Mouse (Mus musculus): Measurements from ENCODE around the gene Mfap3l. TPM values are rescaled to one million over a fixed set of nuclear protein-coding genes. Genes with fewer than 3 reads are reported as not detected.

Gene Mfap3l
- polyA plus RNA-seq, 1 experiment from 2014 or later: 2.6 TPM

GRCm38 (mm10) chr8:60623438-60623837 is 9.2 kb upstream of the Mfap3l start:
- Histone ChIP-seq H3K9me3 (ENCODE audit: control insufficient read depth, low read length) (no peaks in the 10 kb centered on the region), H3K36me3 (ENCODE audit: control insufficient read depth, insufficient read depth, low read length) (no peaks in the 10 kb centered on the region), H3K27ac (replicated peaks; ENCODE audit: low read depth, low read length) (no peak overlapping the region), H3K27me3 (ENCODE audit: control insufficient read depth, insufficient read depth, low read length) (no peaks in the 10 kb centered on the region), H3K4me3 (ENCODE audit: low read depth, low read length) (no peak overlapping the region), H3K9ac (ENCODE audit: low read length) (no peak overlapping the region), H3K4me1 (ENCODE audit: control insufficient read depth, insufficient read depth, low read length) (no peaks in the 10 kb centered on the region), H3K4me2 (ENCODE audit: low read depth, severe bottlenecking) (no peak overlapping the region)
- DNase-seq (ENCODE audit: low spot score) (peak; percentile 14), ATAC-seq (ENCODE audit: insufficient number of reproducible peaks, low FRiP score, low TSS enrichment, low read depth) (no peak)
- WGBS: 74% methylated on average over 1 of the region's 1 CpGs

- DNase-seq (ENCODE audit: low spot score) (peak; percentile 15), ATAC-seq (ENCODE audit: insufficient number of reproducible peaks, low FRiP score, low TSS enrichment, low read depth) (no peak)
- no peak overlapping the region for H3K27ac ChIP-seq (replicated peaks; ENCODE audit: low read depth, low read length)
- no peaks in the 10 kb centered on the region for H3K9me3 ChIP-seq (ENCODE audit: control insufficient read depth, low read length)
- H3K4me3 ChIP-seq (ENCODE audit: low read depth, low read length): no peak overlapping the region
- H3K9ac ChIP-seq (ENCODE audit: low read length): no peak overlapping the region
- no peaks in the 10 kb centered on the region for H3K36me3 ChIP-seq (ENCODE audit: control insufficient read depth, insufficient read depth, low read length)
- H3K4me1 ChIP-seq (ENCODE audit: control insufficient read depth, insufficient read depth, low read length): no peaks in the 10 kb centered on the region
- no peak overlapping the region for H3K4me2 ChIP-seq (ENCODE audit: low read depth, severe bottlenecking)
- 86% methylated on average over 7 of the region's 7 CpGs for WGBS
- no peaks in the 10 kb centered on the region for H3K27me3 ChIP-seq (ENCODE audit: control insufficient read depth, insufficient read depth, low read length)
Measured at GRCm38 (mm10) chr8:60624722-60625121, 7.9 kb upstream of the Mfap3l start.

GRCm38 (mm10) chr8:60627937-60628336 is 4.7 kb upstream of the Mfap3l start:
- Histone ChIP-seq H3K4me3 (ENCODE audit: low read depth, low read length) (no peak overlapping the region), H3K9me3 (ENCODE audit: control insufficient read depth, low read length) (no peaks in the 10 kb centered on the region), H3K27me3 (ENCODE audit: control insufficient read depth, insufficient read depth, low read length) (no peaks in the 10 kb centered on the region), H3K27ac (replicated peaks; ENCODE audit: low read depth, low read length) (no peak overlapping the region), H3K4me1 (ENCODE audit: control insufficient read depth, insufficient read depth, low read length) (no peaks in the 10 kb centered on the region), H3K36me3 (ENCODE audit: control insufficient read depth, insufficient read depth, low read length) (no peaks in the 10 kb centered on the region), H3K9ac (ENCODE audit: low read length) (no peak overlapping the region), H3K4me2 (ENCODE audit: low read depth, severe bottlenecking) (no peak overlapping the region)
- ATAC-seq (ENCODE audit: insufficient number of reproducible peaks, low FRiP score, low TSS enrichment, low read depth) (no peak), DNase-seq (ENCODE audit: low spot score) (peak; percentile 7)
- WGBS: 90% methylated on average over 3 of the region's 3 CpGs

- ATAC-seq (ENCODE audit: insufficient number of reproducible peaks, low FRiP score, low TSS enrichment, low read depth) (no peak), DNase-seq (ENCODE audit: low spot score) (no peak)
- Histone ChIP-seq H3K36me3 (ENCODE audit: control insufficient read depth, insufficient read depth, low read length) (no peaks in the 10 kb centered on the region), H3K4me2 (ENCODE audit: low read depth, severe bottlenecking) (no peak overlapping the region), H3K9ac (ENCODE audit: low read length) (no peak overlapping the region), H3K4me3 (ENCODE audit: low read depth, low read length) (no peak overlapping the region), H3K4me1 (ENCODE audit: control insufficient read depth, insufficient read depth, low read length) (no peaks in the 10 kb centered on the region), H3K27me3 (ENCODE audit: control insufficient read depth, insufficient read depth, low read length) (no peaks in the 10 kb centered on the region), H3K9me3 (ENCODE audit: control insufficient read depth, low read length) (no peaks in the 10 kb centered on the region), H3K27ac (replicated peaks; ENCODE audit: low read depth, low read length) (no peak overlapping the region)
- WGBS: 66% methylated on average over 4 of the region's 4 CpGs
Measured at GRCm38 (mm10) chr8:60629059-60629458, 3.6 kb upstream of the Mfap3l start.

GRCm38 (mm10) chr8:60631504-60631934 is 1.1 kb upstream of the Mfap3l start:
- H3K27ac ChIP-seq (replicated peaks; ENCODE audit: low read depth, low read length): no peak overlapping the region
- H3K4me3 ChIP-seq (ENCODE audit: low read depth, low read length): 0 out of 2 replicates have a peak overlapping the region, but pooled peaks have one; percentile 1
- H3K27me3 ChIP-seq (ENCODE audit: control insufficient read depth, insufficient read depth, low read length): no peaks in the 10 kb centered on the region
- DNase-seq (ENCODE audit: low spot score) (peak; percentile 65), ATAC-seq (ENCODE audit: insufficient number of reproducible peaks, low FRiP score, low TSS enrichment, low read depth) (peak; percentile 7; the same call in 1 of the 2 replicates)
- no peaks in the 10 kb centered on the region for H3K9me3 ChIP-seq (ENCODE audit: control insufficient read depth, low read length)
- no peaks in the 10 kb centered on the region for H3K4me1 ChIP-seq (ENCODE audit: control insufficient read depth, insufficient read depth, low read length)
- no peak overlapping the region for H3K9ac ChIP-seq (ENCODE audit: low read length)
- 0% methylated on average over 13 of the region's 13 CpGs for WGBS
- no peaks in the 10 kb centered on the region for H3K36me3 ChIP-seq (ENCODE audit: control insufficient read depth, insufficient read depth, low read length)
- H3K4me2 ChIP-seq (ENCODE audit: low read depth, severe bottlenecking): peak overlapping the region; percentile 42

- ATAC-seq (ENCODE audit: insufficient number of reproducible peaks, low FRiP score, low TSS enrichment, low read depth) (peak; percentile 83), DNase-seq (ENCODE audit: low spot score) (no peak)
- no peaks in the 10 kb centered on the region for H3K27me3 ChIP-seq (ENCODE audit: control insufficient read depth, insufficient read depth, low read length)
- peak overlapping the region; percentile 54 for H3K4me3 ChIP-seq (ENCODE audit: low read depth, low read length)
- no peaks in the 10 kb centered on the region for H3K36me3 ChIP-seq (ENCODE audit: control insufficient read depth, insufficient read depth, low read length)
- no peaks in the 10 kb centered on the region for H3K9me3 ChIP-seq (ENCODE audit: control insufficient read depth, low read length)
- H3K27ac ChIP-seq (replicated peaks; ENCODE audit: low read depth, low read length): no peak overlapping the region
- no peaks in the 10 kb centered on the region for H3K4me1 ChIP-seq (ENCODE audit: control insufficient read depth, insufficient read depth, low read length)
- under 1% methylated on average over 54 of the region's 56 CpGs for WGBS
- peak overlapping the region; percentile 81 for H3K4me2 ChIP-seq (ENCODE audit: low read depth, severe bottlenecking)
- peak overlapping the region; percentile 41 for H3K9ac ChIP-seq (ENCODE audit: low read length)
Measured at GRCm38 (mm10) chr8:60632933-60633655, 467 bp downstream of the Mfap3l start.

- H3K9ac ChIP-seq (ENCODE audit: low read length): no peak overlapping the region
- no peak overlapping the region for H3K27ac ChIP-seq (replicated peaks; ENCODE audit: low read depth, low read length)
- H3K36me3 ChIP-seq (ENCODE audit: control insufficient read depth, insufficient read depth, low read length): no peaks in the 10 kb centered on the region
- no peaks in the 10 kb centered on the region for H3K9me3 ChIP-seq (ENCODE audit: control insufficient read depth, low read length)
- no peak for DNase-seq (ENCODE audit: low spot score)
- H3K4me2 ChIP-seq (ENCODE audit: low read depth, severe bottlenecking): no peak overlapping the region
- H3K4me3 ChIP-seq (ENCODE audit: low read depth, low read length): no peak overlapping the region
- ATAC-seq (ENCODE audit: insufficient number of reproducible peaks, low FRiP score, low TSS enrichment, low read depth): no peak
- 84% methylated on average over 2 of the region's 2 CpGs for WGBS
- no peaks in the 10 kb centered on the region for H3K27me3 ChIP-seq (ENCODE audit: control insufficient read depth, insufficient read depth, low read length)
- no peaks in the 10 kb centered on the region for H3K4me1 ChIP-seq (ENCODE audit: control insufficient read depth, insufficient read depth, low read length)
Measured at GRCm38 (mm10) chr8:60634921-60635320, 2.3 kb downstream of the Mfap3l start.

- DNase-seq (ENCODE audit: low spot score): no peak
- H3K36me3 ChIP-seq (ENCODE audit: control insufficient read depth, insufficient read depth, low read length): no peaks in the 10 kb centered on the region
Measured at GRCm38 (mm10) chr8:60635846-60636245, 3.2 kb downstream of the Mfap3l start.

GRCm38 (mm10) chr8:60640046-60640445 is 7.4 kb downstream of the Mfap3l start:
- Histone ChIP-seq H3K4me3 (ENCODE audit: low read depth, low read length) (no peak overlapping the region), H3K4me1 (ENCODE audit: control insufficient read depth, insufficient read depth, low read length) (no peaks in the 10 kb centered on the region), H3K36me3 (ENCODE audit: control insufficient read depth, insufficient read depth, low read length) (no peaks in the 10 kb centered on the region), H3K9me3 (ENCODE audit: control insufficient read depth, low read length) (no peaks in the 10 kb centered on the region), H3K4me2 (ENCODE audit: low read depth, severe bottlenecking) (no peak overlapping the region), H3K27ac (replicated peaks; ENCODE audit: low read depth, low read length) (no peak overlapping the region), H3K27me3 (ENCODE audit: control insufficient read depth, insufficient read depth, low read length) (no peaks in the 10 kb centered on the region), H3K9ac (ENCODE audit: low read length) (no peak overlapping the region)
- no peak for DNase-seq (ENCODE audit: low spot score)
- no peak for ATAC-seq (ENCODE audit: insufficient number of reproducible peaks, low FRiP score, low TSS enrichment, low read depth)
- WGBS: 78% methylated on average over 17 of the region's 17 CpGs

More at GRCm38 (mm10) chr8:60635846-60636245, 3.2 kb downstream of the Mfap3l start:
- H3K4me1 ChIP-seq (ENCODE audit: control insufficient read depth, insufficient read depth, low read length): no peaks in the 10 kb centered on the region
- H3K4me2 ChIP-seq (ENCODE audit: low read depth, severe bottlenecking): no peak overlapping the region
- H3K27me3 ChIP-seq (ENCODE audit: control insufficient read depth, insufficient read depth, low read length): no peaks in the 10 kb centered on the region
- ATAC-seq (ENCODE audit: insufficient number of reproducible peaks, low FRiP score, low TSS enrichment, low read depth): no peak
- H3K4me3 ChIP-seq (ENCODE audit: low read depth, low read length): no peak overlapping the region
- H3K9me3 ChIP-seq (ENCODE audit: control insufficient read depth, low read length): no peaks in the 10 kb centered on the region
- H3K27ac ChIP-seq (replicated peaks; ENCODE audit: low read depth, low read length): no peak overlapping the region
- H3K9ac ChIP-seq (ENCODE audit: low read length): no peak overlapping the region
